Mouse (Mus musculus): Measurements from ENCODE around the gene Mvb12a. TPM values are rescaled to one million over a fixed set of nuclear protein-coding genes. Genes with fewer than 3 reads are reported as not detected.

Gene Mvb12a
- total RNA-seq, 2 experiments from 2014 or later: 27.8 to 32.9 TPM

- no peak for DNase-seq
- intact Hi-C loops (cut with DNase I): no loop called here
Measured at GRCm38 (mm10) chr8:71588762-71589161, 46.0 kb downstream of the Mvb12a start.

- intact Hi-C loops (cut with DNase I): loop anchor here (1.0 kb wide), 1 partner anchor 29 kb away; no protein-coding TSS in a partner anchor
Measured at GRCm38 (mm10) chr8:71591017-71591416, 48.3 kb downstream of the Mvb12a start.

GRCm38 (mm10) chr8:71591471-71592373 lies 49.0 kb downstream of the Mvb12a start, which contains the start of gene Pgls:
Gene Pgls, plus strand, starts transcription at chr8:71592176.
- intact Hi-C loops (cut with DNase I): loop anchor here (1.0 to 2.0 kb wide), 2 partner anchors 29 to 39 kb away; no protein-coding TSS in a partner anchor
- DNase-seq: peak; percentile 94 to 96

More at GRCm38 (mm10) chr8:71591017-71591416, 48.3 kb downstream of the Mvb12a start:
- no peak for DNase-seq

- intact Hi-C loops (cut with DNase I): loop anchor here (2.0 kb wide), 1 partner anchor 38 kb away; no protein-coding TSS in a partner anchor
- DNase-seq: peak in 1 of 2 experiments; percentile 75
Measured at GRCm38 (mm10) chr8:71592374-71593170, 49.9 kb downstream of the Mvb12a start.

- no peak for DNase-seq
- intact Hi-C loops (cut with DNase I): loop anchor here (2.0 kb wide), 1 partner anchor 37 kb away; no protein-coding TSS in a partner anchor
Measured at GRCm38 (mm10) chr8:71593556-71594323, 51.0 kb downstream of the Mvb12a start.

- intact Hi-C loops (cut with DNase I): no loop called here
- no peak for DNase-seq
Measured at GRCm38 (mm10) chr8:71594324-71594722, 51.6 kb downstream of the Mvb12a start.

GRCm38 (mm10) chr8:71595862-71596261 lies 53.1 kb downstream of the Mvb12a start:
- peak; percentile 90 to 95 for DNase-seq
- intact Hi-C loops (cut with DNase I): loop anchor here (1.0 to 2.0 kb wide), 3 partner anchors 34 to 155 kb away; no protein-coding TSS in a partner anchor

GRCm38 (mm10) chr8:71596384-71596783 lies 53.7 kb downstream of the Mvb12a start:
- DNase-seq: no peak
- intact Hi-C loops (cut with DNase I): loop anchor here (1.0 to 2.0 kb wide), 3 partner anchors 34 to 156 kb away; no protein-coding TSS in a partner anchor

GRCm38 (mm10) chr8:71596798-71597197 lies 54.1 kb downstream of the Mvb12a start:
- no peak for DNase-seq
- intact Hi-C loops (cut with DNase I): loop anchor here (1.0 to 2.0 kb wide), 3 partner anchors 34 to 156 kb away; no protein-coding TSS in a partner anchor

- no peak for DNase-seq
- intact Hi-C loops (cut with DNase I): loop anchor here (2.0 kb wide), 1 partner anchor 157 kb away; no protein-coding TSS in a partner anchor
Measured at GRCm38 (mm10) chr8:71597451-71597850, 54.7 kb downstream of the Mvb12a start, which contains the start of gene Fam129c. Gene Fam129c, plus strand, starts transcription at chr8:71597648.

Other genes with a start within 250 kb of the Mvb12a start
- gene Use1, start 176.1 kb upstream of the Mvb12a start, total RNA-seq (2021): 100 to 1,000 TPM; 148 to 149 TPM
- gene Ocel1, start 171.6 kb upstream of the Mvb12a start, total RNA-seq (2021): 10 to 100 TPM; 11.1 to 14.9 TPM
- gene Nr2f6, start 161.0 kb upstream of the Mvb12a start, total RNA-seq (2021): 10 to 100 TPM; 47.6 to 53.6 TPM
- gene Ushbp1, start 147.1 kb upstream of the Mvb12a start, total RNA-seq (2021): 10 to 100 TPM; 28.0 to 30.4 TPM
- gene Babam1, start 146.1 kb upstream of the Mvb12a start, total RNA-seq (2021): 10 to 100 TPM; 61.2 to 67.1 TPM
- gene Ankle1, start 136.9 kb upstream of the Mvb12a start, total RNA-seq (2021): under 1 TPM; 0.19 to 0.39 TPM
- 10 to 100 TPM; 26.2 to 29.9 TPM for gene Abhd8, start 79.3 kb upstream of the Mvb12a start, total RNA-seq (2021)
- gene Mrpl34, start 78.0 kb upstream of the Mvb12a start, total RNA-seq (2021): 100 to 1,000 TPM; 117 to 129 TPM
- gene Dda1, start 73.7 kb upstream of the Mvb12a start, total RNA-seq (2021): 10 to 100 TPM; 32.1 to 32.3 TPM
- gene Ano8, start 57.0 kb upstream of the Mvb12a start, total RNA-seq (2021): 10 to 100 TPM; 18.1 to 18.6 TPM
- 10 to 100 TPM; 15.8 to 20.2 TPM for gene Gtpbp3, start 54.8 kb upstream of the Mvb12a start, total RNA-seq (2021)
- gene Plvap, start 31.2 kb upstream of the Mvb12a start, total RNA-seq (2021): 10 to 100 TPM; 24.5 to 26.0 TPM
- gene Ccdc194, start 17.2 kb upstream of the Mvb12a start, total RNA-seq (2021): not detected
- gene Bst2, start 5.5 kb upstream of the Mvb12a start, total RNA-seq (2021): 10 to 100 TPM; 17.1 to 32.9 TPM
- under 1 TPM in 1 of 2 experiments, not detected in 1; 0.22 TPM for gene Tmem221, start 15.9 kb downstream of the Mvb12a start, total RNA-seq (2021)
- under 1 TPM in 1 of 2 experiments, not detected in 1; 0.19 TPM for gene Nxnl1, start 23.7 kb downstream of the Mvb12a start, total RNA-seq (2021)
- gene Slc27a1, start 26.0 kb downstream of the Mvb12a start, total RNA-seq (2021): 100 to 1,000 TPM; 171 to 223 TPM
- gene Pgls, start 49.3 kb downstream of the Mvb12a start, total RNA-seq (2021): 10 to 100 TPM; 64.7 to 69.7 TPM
- 1 to 10 TPM in 1 of 2 experiments, under 1 TPM in 1; 0.58 to 1.2 TPM for gene Fam129c, start 54.7 kb downstream of the Mvb12a start, total RNA-seq (2021)
- 10 to 100 TPM; 40.2 to 45.2 TPM for gene Colgalt1, start 68.1 kb downstream of the Mvb12a start, total RNA-seq (2021)
- gene Unc13a, start 128.8 kb downstream of the Mvb12a start, total RNA-seq (2021): under 1 TPM; 0.49 to 0.64 TPM
- 1 to 10 TPM; 8.2 to 8.6 TPM for gene Jak3, start 133.4 kb downstream of the Mvb12a start, total RNA-seq (2021)
- gene Insl3, start 146.3 kb downstream of the Mvb12a start, total RNA-seq (2021): 1 to 10 TPM; 3.8 to 4.7 TPM
- 1 to 10 TPM; 6.5 to 7.5 TPM for gene B3gnt3, start 158.9 kb downstream of the Mvb12a start, total RNA-seq (2021)
- gene Fcho1, start 182.8 kb downstream of the Mvb12a start, total RNA-seq (2021): 1 to 10 TPM in 1 of 2 experiments, under 1 TPM in 1; 0.56 to 1.2 TPM

All from heart, postnatal 36 days (tissue).